Mouse (Mus musculus) erythroid progenitor cell, adult 5-6 weeks (primary cell): ENCODE data around the gene Gclm. TPM values are rescaled to one million over a fixed set of nuclear protein-coding genes. Genes with fewer than 3 reads are reported as not detected.
"Not testable (repeated sequence)": the region's sequence is repeated elsewhere in the genome, so short reads cannot be mapped to it uniquely, and the experiment has no call there.

Experiments
- ATAC-seq: replicated peaks from 2 replicates; pipeline ENCODE4 v1.8.0; 2016; ENCODE audit warnings: moderate number of reproducible peaks, mild to moderate bottlenecking, moderate TSS enrichment, inconsistent platforms; ENCODE audit not compliant: poor library complexity, low FRiP score, severe bottlenecking
- total RNA-seq, 2 experiments: library from RNA; stranded (forward) in 1 of 2; stranded (reverse) in 1 of 2; fragments of 150-400 nt in 1 of 2; fragments of 186-747, 209-891 nt in 1 of 2; gene quantifications; 2 replicates each; pipeline versions ENCODE4 v1.2.3 to v1.2.4; 2015 to 2017; ENCODE audit warnings: low replicate concordance in 2 of 2

The Gclm gene
- total RNA-seq, 2 experiments from 2014 or later, result 336 to 337 TPM

GRCm38 (mm10) chr3:122289344-122289743, 44.0 kb downstream of the Gclm start:
- ATAC-seq, result not testable (repeated sequence)

DNA sequence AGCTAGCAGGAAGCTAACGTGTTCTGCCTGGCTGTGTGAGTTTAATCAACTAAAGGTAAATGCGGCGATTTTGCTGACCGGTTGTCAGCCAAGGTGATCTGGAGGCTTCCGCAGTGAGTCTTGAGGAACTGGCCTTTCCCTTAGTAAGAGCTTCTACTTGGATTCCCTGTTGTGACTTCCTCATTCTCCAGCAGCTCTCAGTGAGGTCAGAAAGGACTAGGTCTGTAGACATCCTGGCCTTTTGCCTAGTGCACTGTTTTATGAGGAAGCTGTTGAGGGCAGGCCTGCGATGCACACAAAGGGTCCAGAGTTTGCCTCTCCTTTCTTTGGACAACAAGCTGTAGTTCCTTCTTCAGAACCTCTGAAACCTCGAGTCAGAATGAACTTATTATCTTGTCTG, 45.3 kb downstream of the Gclm start:
- ATAC-seq, result no peak

GRCm38 (mm10) chr3:122291828-122292227, 46.5 kb downstream of the Gclm start:
- ATAC-seq, result no peak

DNA sequence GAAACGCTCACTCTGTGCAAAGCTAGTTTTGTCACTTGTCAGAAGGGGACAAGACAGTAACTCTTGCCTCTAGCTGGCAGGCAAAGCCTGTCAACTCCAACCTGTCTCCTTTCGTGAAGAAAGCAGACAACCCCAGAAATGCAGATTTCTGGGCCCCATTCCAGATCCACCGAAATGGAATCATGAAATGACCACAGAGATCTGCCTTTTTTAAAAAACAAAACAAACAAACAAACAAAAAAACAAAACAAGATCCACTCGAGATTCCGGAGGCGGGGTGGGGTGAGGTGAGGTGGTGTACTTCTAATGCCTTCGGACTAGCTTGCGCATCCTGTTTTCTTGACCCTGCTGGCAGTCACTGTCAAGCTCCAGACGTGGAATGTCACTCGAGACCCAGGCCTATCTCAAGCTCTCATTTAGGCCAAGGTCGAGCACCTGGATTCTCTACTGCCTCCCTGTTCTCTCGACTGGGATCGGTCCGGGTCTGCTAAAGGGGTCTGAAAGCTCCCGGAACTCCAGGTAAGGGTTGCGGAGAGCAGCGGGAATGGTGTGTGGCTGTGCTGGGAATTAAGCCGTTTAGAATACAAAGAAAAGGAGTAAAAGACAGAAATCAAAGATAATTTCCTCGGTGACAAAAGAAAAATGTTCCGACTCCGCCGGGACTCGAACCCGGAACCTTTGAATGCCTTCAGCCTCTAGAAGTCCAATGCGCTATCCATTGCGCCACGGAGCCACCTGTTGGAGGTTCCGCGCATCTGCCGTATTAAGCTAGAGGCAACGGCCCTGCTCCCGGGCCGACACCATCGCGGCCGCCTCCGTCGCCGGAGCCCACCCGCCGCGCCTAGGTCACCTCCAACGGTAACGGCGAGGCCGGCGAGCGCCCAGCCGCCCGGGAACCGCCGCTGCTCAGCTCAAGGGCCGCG, 47.2 kb downstream of the Gclm start:
- peak; percentile 83 for ATAC-seq

- peak; percentile 84 for ATAC-seq
Measured at GRCm38 (mm10) chr3:122293223-122293953, 48.0 kb downstream of the Gclm start.

DNA sequence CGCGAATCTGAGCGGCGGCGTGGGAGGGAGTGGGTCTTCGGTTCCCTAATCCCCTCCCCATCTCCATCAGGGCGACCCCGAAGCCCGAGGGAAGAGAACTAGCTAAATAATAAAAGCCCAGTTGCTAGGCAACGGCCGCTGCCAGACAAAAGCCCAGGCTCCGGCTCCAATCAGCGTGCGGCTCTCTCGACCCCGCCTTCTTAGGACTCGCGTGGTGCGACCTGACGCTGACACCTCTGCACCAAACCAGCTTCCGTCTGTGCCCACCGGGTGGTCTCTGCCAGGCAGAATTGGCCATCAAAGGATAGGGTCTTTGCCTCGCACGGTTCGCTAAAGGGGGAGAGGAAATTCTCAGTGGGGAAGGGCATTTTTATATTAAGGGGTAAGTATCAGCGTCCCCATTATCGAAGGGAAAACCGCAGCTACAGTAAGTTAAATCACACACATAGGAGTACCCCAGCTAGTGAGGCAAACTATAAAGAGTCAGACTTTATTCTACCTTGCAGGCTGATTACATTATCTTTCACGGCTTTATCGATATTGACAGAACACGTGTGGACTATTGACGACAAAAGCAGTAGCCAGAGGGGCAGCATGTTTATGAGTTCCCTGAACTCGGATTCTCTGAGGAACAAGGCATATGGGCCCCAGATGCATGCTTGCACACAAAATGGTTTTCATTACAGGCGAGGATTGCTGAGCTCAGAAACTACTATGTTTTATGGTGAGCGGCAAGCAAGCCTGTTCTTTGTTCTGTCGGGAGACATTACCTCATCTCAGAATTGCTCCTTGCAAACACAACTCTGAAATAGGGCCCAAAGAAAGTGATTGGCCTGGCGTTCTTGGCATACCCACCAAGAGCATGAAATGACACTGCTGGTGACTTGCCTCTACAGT, 48.8 kb downstream of the Gclm start, which contains the start of gene Bcar3:
Bcar3 (plus strand) TSS at position 183 of the 897 bp plus-strand sequence.
- 0 out of 2 replicates have a peak, but pooled peaks have one; percentile 37 for ATAC-seq

GRCm38 (mm10) chr3:122295511-122295910, 50.2 kb downstream of the Gclm start:
- peak; percentile 53; the same call in 1 of the 2 replicates for ATAC-seq

DNA sequence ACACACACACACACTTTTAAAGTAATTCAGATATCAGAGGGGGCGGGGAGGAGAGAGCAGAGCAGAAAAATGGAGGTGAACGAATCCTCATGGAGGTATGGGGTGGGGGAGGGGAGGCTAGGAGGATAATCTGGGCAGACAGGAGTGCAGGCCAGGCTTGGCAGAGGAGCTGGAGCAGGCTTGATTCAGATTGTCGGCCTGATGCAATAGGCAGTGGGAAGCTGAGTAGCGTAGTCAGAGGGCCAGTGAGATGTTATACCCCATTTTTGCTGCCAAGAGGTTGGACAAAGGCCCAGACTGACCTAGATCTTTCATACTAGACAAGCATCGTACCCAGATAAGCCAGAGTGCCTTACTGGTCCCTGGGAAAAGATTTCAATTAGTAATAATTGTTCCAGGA, 51.6 kb downstream of the Gclm start:
- no peak for ATAC-seq

- ATAC-seq, result no peak
Measured at GRCm38 (mm10) chr3:122300983-122301919, 55.9 kb downstream of the Gclm start.

DNA sequence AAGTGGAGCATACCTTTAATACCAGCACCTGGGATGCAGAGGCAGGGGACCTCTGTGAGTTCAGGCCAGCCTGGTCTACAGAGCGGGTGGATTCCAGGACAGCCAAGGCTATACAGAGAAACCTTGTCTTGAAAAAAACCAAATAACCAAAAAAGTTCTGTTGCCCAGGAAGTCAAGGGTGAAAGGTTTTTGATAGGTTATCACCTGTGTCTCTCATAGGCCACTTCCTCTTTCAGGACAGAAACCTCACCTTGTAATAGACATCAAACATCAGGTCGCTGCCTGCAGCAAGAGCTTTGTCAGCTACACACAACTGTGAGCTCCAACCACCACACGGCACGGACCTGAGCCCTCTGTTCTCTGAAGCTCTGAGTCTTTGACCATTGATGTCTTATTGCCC, 59.2 kb downstream of the Gclm start:
- no peak for ATAC-seq

DNA sequence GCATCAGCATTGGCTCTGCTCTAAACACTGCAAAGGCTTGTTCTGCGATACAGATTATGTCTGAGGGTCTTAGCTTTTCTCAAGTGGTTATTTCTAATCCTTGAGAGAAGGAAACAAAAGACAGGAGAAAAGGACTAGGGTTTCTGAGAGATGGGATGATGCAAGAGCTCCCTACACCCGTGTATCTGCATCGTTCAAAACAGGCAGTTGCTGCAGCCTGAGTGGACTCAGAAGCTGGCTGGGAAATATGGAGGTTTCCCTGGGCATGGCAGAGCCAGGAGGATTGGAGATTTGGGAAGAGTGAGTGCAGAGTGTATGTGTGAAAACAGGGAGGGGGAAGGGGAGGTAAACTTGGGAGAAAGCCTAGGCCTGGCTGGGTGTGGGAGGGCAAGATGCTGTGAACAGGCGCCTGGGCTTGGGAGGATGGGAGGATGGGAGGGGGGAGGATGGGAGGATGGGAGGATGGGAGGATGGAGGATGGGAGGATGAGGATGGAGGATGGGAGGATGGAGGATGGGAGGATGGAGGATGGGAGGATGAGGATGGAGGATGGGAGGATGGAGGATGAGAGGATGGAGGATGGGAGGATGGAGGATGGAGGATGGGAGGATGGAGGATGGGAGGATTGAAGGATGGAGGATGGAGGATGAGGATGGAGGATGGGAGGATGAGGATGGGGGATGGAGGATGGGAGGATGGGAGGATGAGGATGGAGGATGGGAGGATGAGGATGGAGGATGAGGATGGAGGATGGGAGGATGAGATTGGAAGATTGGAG, 62.7 kb downstream of the Gclm start:
- no peak; the same call in 1 of the 2 replicates for ATAC-seq

DNA sequence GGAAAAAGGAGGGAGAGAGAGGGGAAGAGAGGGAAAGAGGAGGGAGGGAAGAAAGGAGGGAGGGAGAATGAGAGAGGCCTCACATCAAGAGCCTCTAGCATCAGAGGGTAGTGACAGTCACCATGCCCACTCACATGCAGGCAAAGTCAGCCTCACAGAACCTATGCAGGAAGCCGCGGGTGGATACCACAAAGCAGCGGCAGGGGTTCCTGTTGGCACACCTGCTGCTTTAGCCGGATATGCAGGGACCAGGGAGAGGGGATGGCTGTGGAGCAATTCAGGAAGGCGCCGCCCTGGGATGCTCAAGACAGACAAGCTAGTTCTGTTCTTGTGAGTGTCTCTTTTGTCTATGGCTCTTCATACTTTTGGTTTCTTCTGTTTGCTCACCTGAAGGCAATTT, 63.6 kb downstream of the Gclm start:
- no peak for ATAC-seq

DNA sequence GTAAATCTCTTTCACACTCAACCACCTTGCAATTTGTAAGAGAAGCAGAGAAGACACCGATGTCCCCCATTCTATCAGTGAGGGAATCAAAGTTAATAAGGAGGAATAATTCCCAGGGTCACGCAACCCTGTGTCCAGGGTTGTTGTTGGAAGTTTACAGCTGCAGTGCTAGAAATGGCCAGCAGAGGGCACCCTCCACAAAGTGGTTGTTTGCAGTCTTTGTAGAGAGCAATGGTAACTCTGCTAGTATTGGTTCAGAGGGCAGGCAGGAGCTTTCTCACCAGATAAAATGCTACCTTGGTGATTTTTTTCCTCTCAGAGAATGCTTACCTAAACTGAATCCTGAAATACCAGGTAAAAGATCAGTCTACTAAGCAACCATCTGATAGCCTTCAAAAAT, 66.7 kb downstream of the Gclm start:
- ATAC-seq, result peak; percentile 75

DNA sequence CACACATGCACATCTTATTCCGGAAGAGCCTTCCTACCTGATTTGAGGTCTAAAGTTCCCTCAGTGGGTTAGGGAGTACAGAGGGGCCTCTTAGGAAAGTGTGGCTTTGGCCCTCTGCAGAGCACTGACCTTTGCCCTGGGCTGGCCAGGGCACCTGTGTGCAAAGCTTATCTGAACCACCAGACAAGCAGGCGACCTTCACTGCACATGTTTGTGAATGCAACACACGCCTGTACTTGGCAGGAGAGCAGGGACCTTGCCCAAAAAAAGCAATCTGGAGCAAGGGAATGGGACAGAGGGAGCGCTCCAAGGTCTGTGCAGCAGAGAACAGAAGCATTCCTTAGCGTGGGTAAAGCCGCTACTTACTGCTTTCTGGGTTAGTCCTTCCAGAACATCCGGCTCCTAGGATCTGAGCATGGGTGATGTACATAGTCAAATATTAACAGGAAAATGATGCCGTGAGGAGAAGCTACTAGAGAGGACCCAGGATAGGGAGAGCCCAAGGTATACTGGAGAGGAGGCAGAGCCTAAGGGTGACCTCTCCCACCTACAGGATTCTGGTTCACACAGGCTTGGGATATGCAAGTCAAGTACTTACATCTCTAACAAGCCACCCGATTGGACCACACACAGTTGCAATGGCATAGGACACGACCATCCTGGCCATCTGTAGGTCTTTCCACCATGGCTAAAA, 67.7 kb downstream of the Gclm start:
- no peak for ATAC-seq

- ATAC-seq, result no peak
Measured at GRCm38 (mm10) chr3:122313936-122314335, 68.6 kb downstream of the Gclm start.

DNA sequence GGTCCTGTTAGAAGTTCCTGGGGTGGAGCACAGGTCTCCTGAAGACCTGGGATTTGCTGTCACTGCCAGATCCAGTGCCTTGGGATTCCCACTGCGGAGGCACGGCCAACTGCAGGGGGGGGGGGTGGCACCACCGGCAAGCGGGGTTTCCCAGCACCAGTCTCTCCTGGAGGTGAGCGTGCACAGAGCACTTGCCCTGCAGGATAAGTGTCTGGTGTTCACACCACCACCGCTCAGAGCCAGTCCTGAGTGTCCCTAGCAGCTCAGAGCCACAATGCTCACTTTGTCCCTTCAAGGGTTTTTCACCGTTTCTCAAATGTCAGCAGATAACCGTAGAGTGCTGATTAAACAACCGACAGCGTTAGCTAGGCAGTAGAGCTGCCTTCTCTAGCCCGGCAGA, 71.3 kb downstream of the Gclm start:
- no peak for ATAC-seq

GRCm38 (mm10) chr3:122317339-122317738, 72.0 kb downstream of the Gclm start:
- ATAC-seq, result no peak
